Mouse (Mus musculus) thymus, adult 2 months (tissue): ENCODE measurements around the gene Smarcd3.

ENCODE experiments used
- CTCF ChIP-seq: fragments of 200-500 bp; IDR thresholded peaks from 2 replicates; pipeline ENCODE4 v1.5.1; 2012; ENCODE audit warnings: mild to moderate bottlenecking, control low read depth, low read length, moderate library complexity, borderline replicate concordance; ENCODE audit not compliant: control insufficient read depth, poor library complexity, insufficient read depth; ENCODE audit errors: extremely low read depth
- POLR2A ChIP-seq: fragments of 200-500 bp; IDR thresholded peaks from 2 replicates; pipeline ENCODE4 v1.6.1; 2012; ENCODE audit warnings: mild to moderate bottlenecking, low read length, control low read depth, moderate library complexity; ENCODE audit not compliant: control insufficient read depth, poor library complexity, insufficient read depth; ENCODE audit errors: extremely low read depth

DNA sequence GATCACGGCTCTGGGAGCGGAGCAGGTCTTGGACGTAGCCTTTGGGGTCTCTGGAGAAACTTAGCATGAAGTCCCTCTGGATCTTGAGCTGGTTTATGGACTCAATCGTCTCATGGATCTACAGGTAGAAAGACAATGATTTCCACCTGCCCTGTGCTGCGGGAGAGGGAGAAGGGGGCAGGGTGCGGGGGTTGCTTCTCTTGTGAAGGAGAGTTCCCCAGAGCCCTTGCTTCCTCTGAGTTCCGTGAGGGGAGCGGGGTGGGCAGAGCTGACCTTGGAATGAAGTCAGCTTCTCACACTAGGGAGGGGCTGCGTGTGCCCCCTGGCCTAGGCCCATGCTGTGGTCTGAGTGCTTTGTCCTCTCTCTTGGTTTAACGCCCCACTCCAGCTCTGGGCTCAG, 31.0 kb downstream of the Smarcd3 start:
- TF ChIP-seq CTCF (no peak), POLR2A (no peak)
